Mouse (Mus musculus) liver, embryonic 13.5 days (tissue): Measurements from ENCODE around the gene Actl6b. TPM values are rescaled to one million over a fixed set of nuclear protein-coding genes. Genes with fewer than 3 reads are reported as not detected.
A peak's percentile ranks its signal among the peaks of the same experiment; 100 is the strongest.

ENCODE experiments used
- ATAC-seq: fragments of 200-750 bp; cut with Nextera tagmentation; 2 replicates; pipeline ENCODE4 v1.8.0; 2017; ENCODE audit warnings: low read depth, mild to moderate bottlenecking, moderate number of reproducible peaks, moderate library complexity
- DNase-seq: peaks from one replicate; pipeline ENCODE4 v3.0.0; 2022
- H3K27ac ChIP-seq: fragments of 300-500 bp; sonication (generic); 2 replicates; pipeline ENCODE4 v1.5.1; 2015; ENCODE audit warnings: moderate library complexity, mild to moderate bottlenecking, inconsistent platforms
- H3K27me3 ChIP-seq: fragments of 300-500 bp; sonication (generic); 2 replicates; pipeline ENCODE4 v1.6.1; 2015; ENCODE audit warnings: mild to moderate bottlenecking, inconsistent platforms
- H3K36me3 ChIP-seq: fragments of 300-500 bp; sonication (generic); 2 replicates; pipeline ENCODE4 v1.6.1; 2015; ENCODE audit warnings: mild to moderate bottlenecking, inconsistent platforms
- H3K4me1 ChIP-seq: fragments of 300-500 bp; sonication (generic); replicated peaks from 2 replicates; pipeline ENCODE4 v1.6.1; 2015; ENCODE audit warnings: inconsistent platforms
- H3K4me2 ChIP-seq: fragments of 300-500 bp; sonication (generic); 2 replicates; pipeline ENCODE4 v1.6.1; 2015; ENCODE audit warnings: inconsistent platforms, mild to moderate bottlenecking, moderate library complexity
- H3K4me3 ChIP-seq: fragments of 300-500 bp; sonication (generic); replicated peaks from 2 replicates; pipeline ENCODE4 v1.5.1; 2015; ENCODE audit warnings: mild to moderate bottlenecking, inconsistent platforms
- H3K9ac ChIP-seq: fragments of 300-500 bp; sonication (generic); 2 replicates; pipeline ENCODE4 v1.6.1; 2015; ENCODE audit warnings: mild to moderate bottlenecking, inconsistent platforms
- H3K9me3 ChIP-seq: fragments of 300-500 bp; sonication (generic); replicated peaks from 2 replicates; pipeline ENCODE4 v1.6.1; 2016; ENCODE audit warnings: inconsistent platforms
- WGBS: fragments of 180-500 bp; shearing (Covaris S2); methylation state at CpG from one replicate; pipeline ENCODE4 v1.1.7; 2015; ENCODE audit not compliant: insufficient replicate concordance; 5-methylcytosine and 5-hydroxymethylcytosine counted together
- polyA plus RNA-seq: library from polyadenylated mRNA; unstranded; fragments of >200 nt; fragmentation: Nextera tagmentation; extraction: Ambion mirVana; gene quantifications from 2 replicates; pipeline ENCODE4 v1.2.1, GENCODE M21; 2015

The Actl6b gene
- polyA plus RNA-seq, 1 experiment from 2014 or later: 0.16 TPM

DNA sequence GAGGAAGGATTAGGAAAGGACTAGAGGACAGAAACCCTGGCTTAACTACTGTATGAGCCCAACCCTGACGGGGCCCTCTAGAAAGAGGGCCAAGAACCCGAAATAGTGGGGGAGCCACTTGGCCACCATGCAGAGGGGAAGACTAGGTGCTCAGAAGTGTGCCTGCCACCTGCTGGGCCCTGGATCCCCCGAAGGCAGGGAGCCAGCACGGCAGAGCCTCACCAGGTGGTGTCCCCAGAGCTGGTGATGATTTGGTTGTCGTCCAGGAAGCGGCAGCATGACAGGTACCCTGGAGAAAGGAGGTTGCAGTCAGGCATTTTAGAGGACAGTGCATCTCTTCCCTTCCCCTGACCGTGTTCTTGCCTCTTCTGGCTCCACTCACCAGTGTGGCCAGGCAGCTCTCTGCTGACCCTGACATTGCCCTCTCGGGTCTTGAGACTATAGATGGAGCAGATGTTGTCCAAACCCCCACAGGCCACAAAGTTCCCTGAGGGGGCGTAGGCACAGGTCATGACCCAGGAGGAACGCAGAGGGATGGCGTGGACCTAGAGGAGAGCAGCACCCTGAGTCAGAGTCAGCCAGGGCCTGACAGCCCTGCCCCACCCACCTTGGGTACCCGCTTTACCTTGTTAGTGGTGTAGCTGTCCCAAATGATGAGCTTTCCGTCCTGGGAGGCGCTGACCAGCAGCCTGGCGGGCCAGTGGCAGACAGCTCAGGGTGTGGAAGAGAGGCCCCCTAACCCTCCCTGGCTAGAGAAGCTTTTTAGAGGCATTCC lies 23.9 kb upstream of the Actl6b start:
- 84% methylated on average over 15 of the region's 15 CpGs for WGBS
- ATAC-seq (no peak), DNase-seq (no peak)
- H3K27me3 ChIP-seq: no peaks in the 10 kb centered on the region
- no peak overlapping the region for H3K27ac ChIP-seq
- H3K36me3 ChIP-seq: peaks cover 61% of the 10 kb centered on the region
- peak overlapping the region; percentile 93 for H3K4me3 ChIP-seq
- H3K4me2 ChIP-seq: peak overlapping the region; percentile 99
- H3K4me1 ChIP-seq: peaks cover 71% of the 10 kb centered on the region
- no peak overlapping the region for H3K9ac ChIP-seq
- no peaks in the 10 kb centered on the region for H3K9me3 ChIP-seq

DNA sequence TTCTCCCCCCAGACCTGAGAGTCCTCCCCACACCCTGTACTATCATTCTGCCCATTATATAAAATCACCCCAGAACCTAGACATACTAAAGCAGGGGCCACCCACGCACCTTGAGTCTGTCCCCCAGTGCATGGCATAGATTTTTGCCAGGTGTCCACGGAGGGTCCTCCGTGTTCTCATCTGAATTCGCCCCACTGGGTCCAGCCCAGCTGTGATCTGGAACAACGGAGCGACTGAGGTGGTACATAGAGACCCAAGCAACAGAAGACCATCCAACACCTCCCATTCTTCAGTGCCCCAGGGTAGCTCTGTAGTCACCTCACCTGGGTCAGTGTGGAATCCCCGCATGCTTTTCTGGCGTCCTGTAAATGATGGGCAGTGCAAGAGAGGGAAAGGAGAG lies 23.2 kb upstream of the Actl6b start:
- Histone ChIP-seq H3K9ac (0 out of 2 replicates have a peak overlapping the region, but pooled peaks have one; percentile 95), H3K9me3 (no peaks in the 10 kb centered on the region), H3K4me3 (peak overlapping the region; percentile 93), H3K27me3 (no peaks in the 10 kb centered on the region), H3K27ac (peak overlapping the region; percentile 92), H3K36me3 (peaks cover 55% of the 10 kb centered on the region), H3K4me1 (peaks cover 75% of the 10 kb centered on the region), H3K4me2 (peak overlapping the region; percentile 99)
- DNase-seq (no peak), ATAC-seq (no peak)
- 86% methylated on average over 8 of the region's 8 CpGs for WGBS

DNA sequence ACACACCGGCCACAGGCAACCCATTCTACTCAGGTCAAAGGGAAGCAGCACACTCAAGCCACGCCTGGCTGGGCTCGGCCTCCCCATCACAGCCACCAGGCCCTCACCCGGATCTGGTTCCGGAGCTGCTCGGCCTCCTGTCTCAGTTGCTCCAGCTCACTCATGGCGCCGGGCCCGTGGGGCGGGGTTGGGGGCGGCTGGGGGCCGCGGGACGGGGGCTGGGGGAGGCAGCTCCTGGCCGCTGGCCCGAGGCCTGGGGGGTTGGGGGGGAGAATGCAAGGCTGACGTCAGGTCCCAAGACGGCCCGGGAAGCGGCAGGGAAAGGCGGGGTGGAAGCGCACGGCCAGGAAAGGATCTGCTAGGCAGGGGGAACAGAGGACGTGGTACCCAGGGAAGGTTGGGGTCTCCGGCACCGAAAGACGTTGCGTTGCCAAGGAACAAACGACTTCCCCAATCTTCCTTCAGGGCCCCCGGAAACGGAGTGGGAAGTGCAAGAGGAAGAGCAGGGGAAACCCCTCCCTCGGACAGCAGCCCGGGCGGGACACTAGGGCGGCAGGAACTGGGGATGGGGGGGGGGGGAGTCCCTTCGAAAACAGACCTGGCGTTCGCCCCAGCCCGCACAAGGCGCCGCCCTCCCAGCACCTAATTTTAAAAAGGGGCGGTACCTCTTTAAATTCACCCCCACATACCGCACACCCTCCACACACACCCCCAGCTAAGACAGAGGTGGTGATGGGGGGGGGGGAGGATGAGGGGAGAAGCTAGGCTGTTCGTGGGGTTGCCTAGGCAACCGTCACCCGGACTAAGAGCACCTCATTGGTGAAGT lies 22.5 kb upstream of the Actl6b start:
- Histone ChIP-seq H3K9ac (peak overlapping the region; percentile 95), H3K4me2 (peak overlapping the region; percentile 99), H3K4me3 (peak overlapping the region; percentile 93), H3K9me3 (no peaks in the 10 kb centered on the region), H3K4me1 (peaks cover 69% of the 10 kb centered on the region), H3K27ac (peak overlapping the region; percentile 92), H3K36me3 (peaks cover 47% of the 10 kb centered on the region), H3K27me3 (no peaks in the 10 kb centered on the region)
- WGBS: 6% methylated on average over 44 of the region's 46 CpGs
- ATAC-seq: peak; percentile 4
- no peak for DNase-seq

DNA sequence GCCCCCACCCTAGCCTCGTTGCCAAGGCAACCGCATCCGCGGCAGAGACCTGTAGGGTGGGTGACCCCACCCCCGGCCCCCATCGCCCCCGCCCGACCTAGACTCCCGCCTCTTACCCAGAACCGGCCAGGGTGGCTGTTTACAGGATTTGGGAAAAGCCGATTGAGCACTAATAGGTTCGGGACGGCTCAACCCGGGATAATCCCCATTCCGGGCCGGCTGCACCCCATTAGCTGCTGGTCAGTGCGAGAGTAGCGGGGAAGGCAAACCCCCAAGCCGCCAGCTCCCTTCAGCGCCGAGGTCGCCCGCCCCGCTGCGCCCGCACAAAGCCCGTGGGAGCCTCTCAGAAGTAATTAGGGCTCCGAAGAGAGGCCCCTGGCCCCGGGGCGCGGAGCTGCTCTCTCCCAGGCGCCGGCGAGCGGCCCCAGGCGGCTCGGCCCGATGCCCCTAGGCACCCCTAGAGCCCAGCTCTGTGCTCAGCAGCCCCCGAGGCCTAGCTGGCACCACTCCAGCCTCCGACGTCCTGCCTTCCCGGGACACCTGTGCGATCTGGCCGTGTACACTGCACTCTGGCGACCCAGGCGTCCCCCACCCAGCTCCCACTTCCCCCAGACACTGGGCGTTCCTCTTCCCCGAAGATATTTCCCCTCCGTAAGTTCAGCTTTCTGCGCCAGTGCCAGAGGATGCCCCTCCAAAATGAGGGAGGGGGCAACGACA lies 21.7 kb upstream of the Actl6b start:
- under 1% methylated on average over 50 of the region's 51 CpGs for WGBS
- peaks cover 61% of the 10 kb centered on the region for H3K4me1 ChIP-seq
- no peak for DNase-seq

DNA sequence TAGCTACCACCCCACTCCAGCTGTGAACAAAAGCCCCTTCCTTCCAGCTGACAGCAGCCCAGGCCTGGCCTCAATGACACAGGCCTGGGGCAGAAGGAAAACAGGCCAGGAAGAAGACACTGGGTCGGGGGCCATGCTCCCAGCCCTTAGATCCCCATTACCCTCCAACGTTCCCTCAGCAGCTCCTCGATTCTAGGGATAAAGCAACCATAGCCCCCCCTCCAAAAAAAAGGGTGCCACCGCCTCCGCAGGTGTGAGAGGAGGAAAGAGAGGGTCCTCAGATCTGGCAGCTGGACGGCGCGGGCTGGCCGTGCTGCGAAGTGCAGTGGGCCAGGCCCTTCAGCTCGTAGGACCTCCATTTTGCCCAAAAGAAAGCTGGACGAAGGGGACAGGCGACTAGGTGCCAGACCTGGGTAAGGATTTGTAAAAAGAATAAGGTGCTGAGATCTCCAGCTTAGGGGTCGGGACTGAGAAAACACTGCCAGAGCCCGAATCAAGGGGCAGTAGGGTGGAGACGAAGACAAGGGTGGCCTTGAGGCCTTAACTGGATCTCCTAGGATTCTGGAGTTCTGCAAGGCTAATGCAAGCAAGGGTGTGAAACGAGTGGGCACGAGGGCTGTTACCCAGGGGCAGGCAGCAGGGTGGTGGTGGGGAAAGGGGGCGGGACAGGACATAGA lies 21.0 kb upstream of the Actl6b start:
- WGBS: 0% methylated on average over 19 of the region's 19 CpGs
- H3K36me3 ChIP-seq: peaks cover 34% of the 10 kb centered on the region
- peaks cover 54% of the 10 kb centered on the region for H3K4me1 ChIP-seq
- H3K27me3 ChIP-seq: no peaks in the 10 kb centered on the region
- H3K27ac ChIP-seq: peak overlapping the region; percentile 92
- ATAC-seq (no peak), DNase-seq (no peak)
- H3K4me3 ChIP-seq: peak overlapping the region; percentile 93
- H3K4me2 ChIP-seq: peak overlapping the region; percentile 99
- peak overlapping the region; percentile 95 for H3K9ac ChIP-seq
- no peaks in the 10 kb centered on the region for H3K9me3 ChIP-seq

More for the DNA sequence above, 21.7 kb upstream of the Actl6b start:
- no peaks in the 10 kb centered on the region for H3K27me3 ChIP-seq
- peak; percentile 34 for ATAC-seq
- H3K4me2 ChIP-seq: peak overlapping the region; percentile 99
- peak overlapping the region; percentile 92 for H3K27ac ChIP-seq
- H3K36me3 ChIP-seq: peaks cover 41% of the 10 kb centered on the region
- H3K9me3 ChIP-seq: no peaks in the 10 kb centered on the region
- H3K9ac ChIP-seq: peak overlapping the region; percentile 95
- H3K4me3 ChIP-seq: peak overlapping the region; percentile 93

DNA sequence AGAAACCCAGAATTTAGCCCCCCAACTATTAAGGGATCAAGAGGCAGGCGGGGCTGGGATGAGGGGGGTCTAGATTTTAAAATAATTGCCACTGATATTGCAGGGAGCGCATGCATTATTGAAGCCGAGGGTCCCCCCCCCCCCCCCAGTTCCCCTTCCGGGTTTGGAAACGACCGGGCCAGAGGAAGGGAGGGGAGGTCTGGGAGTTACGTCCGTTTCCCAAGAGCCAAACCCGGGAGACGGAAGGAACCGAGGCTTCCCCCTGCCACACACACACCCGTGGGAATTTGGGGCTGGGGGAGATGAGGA lies 20.6 kb upstream of the Actl6b start:
- peak; percentile 28 for ATAC-seq
- H3K4me2 ChIP-seq: peak overlapping the region; percentile 99
- peaks cover 50% of the 10 kb centered on the region for H3K4me1 ChIP-seq
- H3K4me3 ChIP-seq: peak overlapping the region; percentile 93
- H3K36me3 ChIP-seq: peaks cover 29% of the 10 kb centered on the region
- no peaks in the 10 kb centered on the region for H3K27me3 ChIP-seq
- no peak for DNase-seq
- peak overlapping the region; percentile 95 for H3K9ac ChIP-seq
- no peaks in the 10 kb centered on the region for H3K9me3 ChIP-seq
- peak overlapping the region; percentile 92 for H3K27ac ChIP-seq
- WGBS: 0% methylated on average over 9 of the region's 12 CpGs

DNA sequence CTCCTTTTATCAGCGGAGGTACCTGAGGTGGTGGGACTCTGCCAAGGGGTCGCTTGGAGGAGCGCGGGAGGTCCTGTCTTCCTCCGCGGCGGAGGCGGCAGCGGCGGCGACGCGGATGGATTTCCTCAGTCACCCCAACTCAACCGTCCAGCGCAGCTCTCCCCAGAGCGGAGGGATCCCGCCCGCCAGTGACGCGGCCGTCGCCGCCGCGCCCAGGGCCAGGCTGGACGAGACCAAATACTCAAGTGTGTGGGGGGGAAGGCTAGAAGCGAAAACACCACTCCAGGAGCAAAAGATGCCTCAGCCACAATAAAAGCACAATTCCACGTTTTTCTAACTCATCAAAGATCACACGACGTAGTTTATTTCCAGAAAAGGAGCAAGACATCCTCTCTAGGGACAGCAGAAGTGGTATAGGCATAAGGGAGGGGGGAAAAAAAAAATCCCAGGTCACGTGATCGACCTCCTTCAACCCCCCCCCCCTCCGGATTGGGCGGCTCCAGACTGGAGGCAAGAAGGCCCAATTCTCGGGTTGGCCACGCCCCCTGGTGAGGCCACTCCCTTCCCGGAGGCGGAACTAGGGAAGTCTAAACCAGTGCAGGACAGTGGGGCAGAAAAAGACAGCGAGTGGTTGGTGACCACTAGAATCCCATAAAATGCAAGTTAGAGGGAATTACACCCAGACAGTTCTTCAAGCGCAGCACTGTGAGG lies 20.0 kb upstream of the Actl6b start, which contains the start of the genes Epo and Gnb2:
Epo (minus strand) TSS at position 126 of the 711 bp plus-strand sequence.
Gnb2 (minus strand) TSS at position 394 of the 711 bp plus-strand sequence.
- peaks cover 44% of the 10 kb centered on the region for H3K4me1 ChIP-seq
- peak within 1 kb of the TSS; percentile 92 for H3K27ac ChIP-seq
- DNase-seq (peak; percentile 98), ATAC-seq (peak; percentile 78)
- H3K36me3 ChIP-seq: peaks cover 24% of the 10 kb centered on the region
- no peaks in the 10 kb centered on the region for H3K27me3 ChIP-seq
- peak within 1 kb of the TSS; percentile 95 for H3K9ac ChIP-seq
- 0% methylated on average over 40 of the region's 40 CpGs for WGBS
- H3K4me2 ChIP-seq: peak within 1 kb of the TSS; percentile 99
- H3K4me3 ChIP-seq: peak within 1 kb of the TSS; percentile 93
- H3K9me3 ChIP-seq: no peaks in the 10 kb centered on the region

DNA sequence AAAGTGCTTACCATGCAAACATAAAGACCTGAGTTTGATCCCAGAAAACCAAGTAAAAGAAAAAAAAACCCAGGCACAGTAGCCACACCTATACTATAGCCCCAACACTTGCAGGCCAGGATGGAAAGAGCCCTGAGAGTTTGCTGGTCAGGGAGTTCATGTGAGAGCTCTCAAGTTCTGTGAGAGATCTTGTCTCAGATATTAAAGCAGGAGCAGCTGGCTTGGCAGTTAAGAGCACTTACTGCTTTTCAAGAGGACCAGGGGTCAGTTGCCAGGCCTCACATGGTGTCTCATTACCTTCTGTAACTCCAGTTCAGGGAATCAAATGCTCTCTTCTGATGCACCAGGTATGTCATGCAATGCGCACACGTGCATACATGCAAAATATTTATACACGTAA lies 18.6 kb upstream of the Actl6b start:
- 84% methylated on average over 3 of the region's 3 CpGs for WGBS
- no peaks in the 10 kb centered on the region for H3K9me3 ChIP-seq
- peaks cover 9% of the 10 kb centered on the region; the same call in 1 of the 2 replicates for H3K27me3 ChIP-seq
- H3K4me2 ChIP-seq: no peak overlapping the region
- ATAC-seq (no peak), DNase-seq (no peak)
- no peak overlapping the region for H3K4me3 ChIP-seq
- H3K27ac ChIP-seq: no peak overlapping the region
- peaks cover 9% of the 10 kb centered on the region for H3K36me3 ChIP-seq
- H3K4me1 ChIP-seq: peaks cover 34% of the 10 kb centered on the region
- no peak overlapping the region for H3K9ac ChIP-seq

DNA sequence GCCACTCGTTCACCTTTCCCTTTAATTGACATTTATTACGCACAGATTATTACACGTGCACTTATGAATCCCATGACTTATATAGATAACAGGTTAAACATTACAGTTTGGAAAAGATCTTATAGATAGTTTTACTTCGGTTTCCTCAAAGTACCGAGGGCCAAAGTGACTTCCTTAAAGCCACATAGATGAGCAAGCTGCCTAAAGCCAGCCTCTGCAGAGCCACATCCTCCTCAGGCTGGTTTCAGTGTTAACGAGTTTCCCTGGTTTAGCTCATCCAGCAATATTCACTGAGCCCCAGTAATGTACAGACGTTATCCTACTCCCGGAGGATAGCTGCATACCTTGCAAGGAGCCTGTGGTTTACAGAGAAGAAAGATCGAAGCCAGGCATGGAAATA lies 18.0 kb upstream of the Actl6b start:
- Histone ChIP-seq H3K4me3 (no peak overlapping the region), H3K9ac (no peak overlapping the region), H3K36me3 (peaks cover 3% of the 10 kb centered on the region), H3K27me3 (peaks cover 9% of the 10 kb centered on the region; the same call in 1 of the 2 replicates), H3K4me2 (no peak overlapping the region), H3K4me1 (peaks cover 29% of the 10 kb centered on the region), H3K27ac (no peak overlapping the region), H3K9me3 (no peaks in the 10 kb centered on the region)
- no peak for DNase-seq
- ATAC-seq: no peak
- 56% methylated on average over 9 of the region's 9 CpGs for WGBS

DNA sequence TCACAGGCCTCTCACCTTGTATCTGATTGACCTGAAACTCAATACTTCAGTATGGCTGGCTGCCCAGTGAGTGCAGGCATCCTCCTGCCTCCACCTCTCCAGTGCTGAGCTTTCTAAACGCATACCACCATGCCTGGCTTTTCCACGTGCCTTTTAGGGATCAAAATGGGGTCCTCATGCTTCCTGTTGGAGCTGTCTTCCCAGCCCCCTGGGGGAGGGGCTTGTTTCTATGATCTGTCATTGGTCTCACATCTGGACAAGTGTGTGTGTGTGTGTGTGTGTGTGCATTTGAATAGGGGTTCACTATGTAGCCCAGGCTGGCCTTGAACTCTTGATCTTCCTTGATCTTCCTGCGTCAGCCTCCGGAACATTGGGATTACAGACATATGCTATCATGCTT lies 15.9 kb upstream of the Actl6b start:
- 48% methylated on average over 4 of the region's 4 CpGs for WGBS
- Histone ChIP-seq H3K4me1 (peaks cover 10% of the 10 kb centered on the region), H3K36me3 (no peaks in the 10 kb centered on the region), H3K9me3 (no peaks in the 10 kb centered on the region), H3K9ac (no peak overlapping the region), H3K4me3 (no peak overlapping the region), H3K27me3 (peaks cover 9% of the 10 kb centered on the region; the same call in 1 of the 2 replicates), H3K27ac (no peak overlapping the region), H3K4me2 (no peak overlapping the region)
- ATAC-seq (no peak), DNase-seq (no peak)
